Mouse (Mus musculus) liver (tissue): ENCODE measurements around the gene Pfdn2.
"Not testable (repeated sequence)": the region's sequence is repeated elsewhere in the genome, so short reads cannot be mapped to it uniquely, and the experiment has no call there.

Experiments
- DNase-seq: peaks from one replicate; pipeline ENCODE4 v3.0.0-alpha.2; 2020; ENCODE audit warnings: mixed read lengths

Gene Pfdn2

DNA sequence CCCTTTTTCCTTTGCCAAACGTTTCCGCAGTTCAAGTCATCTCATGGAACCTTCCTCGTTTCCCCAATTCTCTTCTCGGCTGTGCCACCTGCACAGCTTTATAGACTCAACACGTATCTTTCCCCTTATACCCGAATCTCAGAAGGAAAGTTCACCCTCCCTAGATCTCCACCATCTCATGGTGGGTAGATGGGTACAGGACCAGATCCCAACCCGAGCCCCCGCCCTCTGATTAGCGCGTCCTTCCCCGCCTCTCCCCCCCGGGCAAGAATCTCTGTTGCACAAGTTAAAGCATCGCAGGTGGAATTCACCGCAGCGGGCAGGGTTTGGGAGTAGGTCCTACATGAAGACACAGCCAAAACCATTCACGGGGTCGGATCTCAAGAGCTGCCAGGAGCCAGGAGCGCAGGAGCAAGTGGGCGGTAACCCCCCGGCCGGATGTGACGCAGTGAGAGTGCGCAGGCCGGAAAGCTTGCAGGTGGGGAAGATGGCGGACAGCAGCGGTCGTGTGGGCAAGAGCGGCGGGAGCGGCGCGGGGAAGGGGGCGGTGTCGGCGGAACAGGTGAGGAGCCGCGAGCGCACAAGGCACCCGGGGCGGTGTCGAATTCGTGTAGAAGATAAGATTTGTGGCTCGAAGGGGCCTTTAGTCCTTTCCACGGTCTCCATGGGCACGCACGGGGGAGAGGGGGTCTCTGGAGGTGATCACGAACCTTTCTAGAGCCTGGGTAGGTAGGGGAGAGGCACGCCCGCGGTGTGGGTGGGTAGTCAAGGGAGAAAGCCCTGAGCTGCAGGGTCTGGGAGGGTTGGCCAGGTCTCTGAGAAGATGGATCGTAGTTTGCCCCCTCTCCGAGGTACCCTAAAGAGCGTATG lies at the start of gene Pfdn2, which contains the start of gene Nit1:
Pfdn2 (plus strand) TSS at position 446 of the 870 bp plus-strand sequence.
Nit1 (minus strand) TSS at position 422 of the 870 bp plus-strand sequence.
- peak; percentile 91 for DNase-seq

DNA sequence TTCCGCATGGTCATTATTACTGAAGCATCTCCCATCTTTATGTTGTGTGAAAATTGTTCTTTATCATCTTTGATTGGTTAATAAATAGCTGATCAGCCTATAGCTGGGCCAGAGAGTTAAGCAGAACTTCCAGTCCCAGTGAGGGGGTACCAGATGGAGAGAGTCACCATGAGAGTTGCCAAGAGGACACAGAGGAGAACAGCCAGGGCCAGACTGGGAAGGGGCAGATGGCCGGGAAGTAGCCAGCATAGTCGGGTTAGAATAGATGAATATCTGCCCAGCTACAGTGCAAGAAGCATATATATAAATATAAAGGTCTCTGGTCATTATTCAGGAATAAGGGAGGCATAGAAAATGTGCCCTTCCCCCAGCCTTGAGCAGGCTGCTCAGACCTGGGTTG lies 47.2 kb upstream of the Pfdn2 start:
- no peak for DNase-seq

DNA sequence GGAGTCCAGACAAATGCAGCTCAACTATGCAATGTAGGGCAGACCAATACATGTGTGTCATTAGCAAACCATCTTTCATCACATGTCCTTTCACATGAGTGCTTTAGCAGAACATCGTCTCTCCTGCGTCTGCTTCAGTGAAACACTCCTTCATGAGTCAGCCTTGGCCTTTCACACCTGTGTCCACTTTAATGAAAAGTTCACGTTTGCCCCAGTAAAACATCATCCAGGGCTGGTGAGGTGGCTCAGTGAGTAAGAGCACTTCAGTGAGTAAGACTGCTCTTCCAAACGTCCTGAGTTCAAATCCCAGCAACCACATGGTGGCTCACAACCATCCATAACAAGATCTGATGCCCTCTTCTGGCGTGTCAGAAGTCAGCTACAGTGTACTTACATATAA lies 39.3 kb upstream of the Pfdn2 start:
- DNase-seq, result not testable (repeated sequence)

DNA sequence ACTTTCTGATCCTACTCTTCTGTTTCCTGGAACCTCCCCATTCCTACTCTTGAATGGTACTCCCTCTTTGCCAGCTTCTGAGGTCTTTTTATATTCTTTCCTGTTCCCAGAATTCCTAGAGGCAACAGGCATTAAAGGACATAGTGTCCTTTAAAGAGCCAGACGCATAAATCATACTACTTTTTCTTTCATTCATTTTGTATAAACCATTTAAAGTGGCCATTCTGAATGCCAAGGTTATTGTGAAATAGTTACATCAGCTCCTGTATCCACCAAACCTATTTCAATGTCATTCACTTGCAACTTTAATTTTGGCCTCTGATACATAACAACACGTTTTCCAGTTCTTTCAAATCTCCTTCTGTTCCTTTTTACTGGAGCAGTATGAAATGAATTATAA lies 36.1 kb upstream of the Pfdn2 start:
- no peak for DNase-seq

DNA sequence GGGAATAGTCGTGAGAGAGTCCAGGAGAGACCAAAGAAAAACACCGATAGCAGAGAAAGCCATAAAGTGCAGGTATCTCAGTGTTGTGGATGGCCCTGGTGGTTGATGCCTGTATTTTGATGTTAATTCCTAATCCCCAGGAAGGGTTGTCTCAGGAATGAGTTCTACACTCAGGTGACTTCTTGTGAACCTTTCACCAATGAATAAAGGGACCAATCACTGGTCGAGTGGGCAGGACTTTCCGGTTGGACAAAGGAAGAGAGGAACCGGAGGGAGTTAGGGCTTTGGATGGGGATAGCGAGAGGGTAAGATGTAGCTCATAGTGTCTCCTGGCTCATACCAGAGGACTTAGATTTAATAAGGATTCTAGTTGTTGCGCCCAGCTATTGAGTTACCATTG lies 25.7 kb upstream of the Pfdn2 start:
- no peak for DNase-seq

DNA sequence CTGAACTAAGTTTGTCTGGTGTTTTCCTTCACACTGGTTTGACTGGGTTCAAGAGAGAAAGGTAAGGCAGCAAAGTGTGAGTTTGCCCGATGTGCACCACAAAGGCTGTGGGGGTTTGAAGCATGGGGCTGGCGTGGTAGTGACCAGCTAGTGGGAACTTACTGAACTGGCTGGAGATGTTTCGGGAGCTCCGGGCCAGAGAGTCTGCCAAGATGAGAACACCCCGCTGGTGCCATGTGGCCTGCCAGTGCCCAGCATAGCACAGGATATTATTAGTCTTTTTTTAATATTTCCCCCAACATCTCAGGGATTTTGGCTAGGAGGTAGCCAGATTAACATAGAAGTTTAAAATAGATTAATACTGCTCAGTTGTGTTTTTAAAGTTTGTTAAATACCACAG lies 25.3 kb upstream of the Pfdn2 start:
- no peak for DNase-seq

DNA sequence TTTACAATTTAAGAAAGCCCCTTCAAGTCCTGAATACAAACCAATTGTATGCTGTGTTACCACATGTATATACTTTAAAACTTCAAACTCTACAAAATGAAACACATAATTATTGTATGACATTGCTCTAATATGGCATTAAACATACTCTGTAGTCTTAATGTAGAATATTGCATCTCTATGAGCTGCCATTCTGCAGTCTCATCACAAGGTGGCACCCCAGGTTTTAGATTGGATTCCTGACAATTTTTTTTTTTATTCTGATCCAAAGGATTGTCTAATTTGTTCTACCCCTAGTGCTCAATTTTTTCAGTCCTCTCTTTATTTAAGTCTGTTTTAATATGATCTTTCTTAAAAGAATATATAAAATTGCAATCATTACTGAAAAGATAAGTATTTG lies 24.1 kb upstream of the Pfdn2 start:
- DNase-seq, result no peak

DNA sequence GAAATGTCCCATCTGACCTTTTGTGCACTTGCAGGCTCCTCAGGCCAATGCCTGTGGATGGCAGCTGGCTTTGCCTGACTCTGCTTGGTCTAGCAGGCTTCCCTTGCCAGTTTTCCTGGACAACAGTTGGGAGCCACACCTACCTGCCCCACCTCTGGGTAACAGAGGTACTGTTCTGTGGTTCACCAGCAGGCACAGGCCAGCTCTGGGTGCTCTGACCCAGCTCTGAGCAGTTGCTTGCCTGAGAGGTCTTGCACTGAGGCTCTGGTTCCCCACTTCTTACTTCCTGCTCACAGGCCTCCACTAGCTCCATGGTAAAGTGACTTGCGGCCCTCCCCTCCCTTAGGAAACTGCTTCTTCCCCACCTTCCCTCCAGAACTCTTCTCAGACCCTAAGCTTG lies 23.5 kb upstream of the Pfdn2 start:
- no peak for DNase-seq

DNA sequence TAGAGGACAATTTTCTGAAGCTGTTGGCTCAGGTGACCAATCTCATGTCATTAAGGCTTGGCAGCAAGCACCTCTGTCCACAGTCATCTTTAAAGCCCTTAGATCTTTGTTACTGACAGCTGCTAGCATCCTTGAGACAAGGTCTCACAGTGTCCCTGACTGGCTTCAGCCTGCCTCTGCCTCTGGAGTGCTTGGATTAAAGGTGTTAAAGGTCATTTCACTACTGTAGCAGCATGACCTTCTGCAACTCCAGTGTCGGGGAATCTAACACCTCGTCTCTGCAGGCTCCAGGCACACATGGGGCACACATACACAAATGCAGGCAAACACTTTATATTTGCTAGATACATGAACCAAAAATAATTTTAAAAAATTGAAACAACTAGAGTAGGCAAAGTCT lies 19.9 kb upstream of the Pfdn2 start:
- DNase-seq, result no peak

DNA sequence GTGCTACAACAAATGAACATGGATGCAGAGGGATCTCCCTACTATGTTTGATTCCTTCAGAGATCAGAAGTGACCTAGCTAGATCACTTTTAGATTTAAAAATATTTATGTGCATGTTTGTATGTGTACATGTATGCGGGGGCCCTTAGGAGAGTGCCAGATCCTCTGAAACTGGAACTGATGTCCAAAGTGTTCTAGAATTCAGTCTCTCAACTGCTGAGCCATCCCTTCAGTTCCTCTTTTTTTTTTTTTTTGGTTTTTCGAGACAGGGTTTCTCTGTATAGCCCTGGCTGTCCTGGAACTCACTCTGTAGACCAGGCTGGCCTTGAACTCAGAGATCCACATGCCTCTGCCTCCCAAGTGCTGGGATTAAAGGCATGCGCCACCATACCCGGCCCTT lies 18.9 kb upstream of the Pfdn2 start:
- not testable (repeated sequence) for DNase-seq

DNA sequence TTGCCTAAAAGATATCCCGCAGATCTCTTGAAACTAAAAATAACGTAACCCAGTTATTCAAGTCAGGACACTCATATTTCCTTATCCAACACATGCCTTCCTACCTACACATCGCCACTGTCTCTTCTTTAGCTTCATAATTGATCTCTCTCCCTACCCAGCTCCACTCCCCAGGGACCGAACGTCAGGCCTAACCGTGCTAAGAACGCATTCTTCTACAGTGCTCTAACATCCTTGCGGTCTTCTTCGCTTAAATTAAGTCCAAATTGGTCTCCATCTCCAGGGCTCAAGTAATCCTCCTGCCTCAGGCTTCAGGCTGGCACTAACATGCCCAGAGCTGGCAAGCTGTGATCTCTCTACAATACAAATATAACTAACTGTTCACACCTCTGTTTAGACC lies 17.2 kb upstream of the Pfdn2 start:
- peak; percentile 25 for DNase-seq

DNA sequence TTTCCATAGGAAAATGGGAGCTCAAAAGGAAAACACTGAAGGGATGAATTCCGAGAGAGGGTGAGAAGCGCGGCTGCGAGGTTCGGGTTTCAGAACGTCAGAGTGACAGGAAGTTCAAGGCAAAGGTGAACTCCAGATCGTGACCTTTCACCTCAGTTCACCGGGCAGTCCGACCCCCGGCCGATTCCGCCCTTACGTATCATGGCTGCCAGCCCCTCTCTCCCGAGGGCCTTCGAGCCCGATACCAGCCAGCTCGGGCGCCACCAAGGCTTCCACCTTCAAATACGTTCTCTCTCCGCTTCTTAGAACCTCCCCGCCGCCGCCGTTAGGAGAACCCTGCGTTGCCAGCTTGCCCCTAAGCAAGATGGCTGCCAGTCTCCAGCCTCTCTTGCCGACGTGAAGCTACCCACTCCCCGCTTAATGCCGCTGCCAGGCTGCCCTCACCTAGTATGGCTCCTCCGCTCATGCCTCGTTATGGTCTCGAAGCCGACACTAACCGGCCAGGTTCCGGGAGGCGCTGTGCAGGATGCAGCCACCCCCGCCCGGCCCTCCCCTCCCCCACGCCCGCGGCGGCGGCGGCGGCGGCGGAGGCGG lies 16.5 kb upstream of the Pfdn2 start, which contains the start of gene Dedd:
Dedd (plus strand) TSS at position 307 of the 594 bp plus-strand sequence.
- DNase-seq, result peak; percentile 89

DNA sequence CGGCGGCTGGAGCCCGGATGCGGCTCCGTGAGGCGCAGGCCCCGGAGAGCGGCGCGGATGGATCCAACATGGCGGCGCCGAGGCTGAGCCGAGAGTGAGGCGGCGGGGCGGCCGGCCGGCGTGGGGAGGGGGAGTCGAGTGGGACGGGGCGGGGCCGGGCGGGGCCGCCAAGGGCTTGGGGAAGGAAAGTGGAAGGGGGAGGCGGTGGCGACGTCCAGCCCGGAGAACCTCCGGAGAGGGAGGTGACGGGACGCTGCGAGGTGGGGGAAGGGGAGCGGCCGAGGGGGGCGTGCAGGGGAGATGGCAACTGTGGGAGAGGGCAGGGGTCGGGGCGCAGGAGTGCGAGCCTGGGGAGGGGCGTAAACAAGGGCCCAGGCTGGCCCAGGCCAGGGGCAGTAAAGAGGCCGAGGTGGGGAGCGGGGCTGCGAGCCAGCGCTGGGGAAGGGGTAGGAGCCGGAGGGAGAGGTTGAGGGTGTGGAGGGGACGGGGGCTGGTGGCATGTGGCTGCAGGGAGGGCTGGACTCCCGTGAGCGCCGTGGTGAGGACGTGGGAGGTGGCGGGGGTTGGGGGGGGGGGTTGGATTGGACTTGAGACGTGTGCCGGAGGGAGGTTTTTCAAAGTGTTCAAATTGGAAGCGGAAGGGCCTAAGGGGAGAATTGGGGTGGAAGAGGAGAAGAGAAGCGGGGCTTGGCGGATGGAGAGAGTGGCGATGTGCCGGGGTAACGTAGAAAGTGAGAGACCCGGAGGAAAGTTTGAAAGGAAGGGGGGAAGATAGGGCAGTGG lies 15.8 kb upstream of the Pfdn2 start:
- peak; percentile 86 for DNase-seq

DNA sequence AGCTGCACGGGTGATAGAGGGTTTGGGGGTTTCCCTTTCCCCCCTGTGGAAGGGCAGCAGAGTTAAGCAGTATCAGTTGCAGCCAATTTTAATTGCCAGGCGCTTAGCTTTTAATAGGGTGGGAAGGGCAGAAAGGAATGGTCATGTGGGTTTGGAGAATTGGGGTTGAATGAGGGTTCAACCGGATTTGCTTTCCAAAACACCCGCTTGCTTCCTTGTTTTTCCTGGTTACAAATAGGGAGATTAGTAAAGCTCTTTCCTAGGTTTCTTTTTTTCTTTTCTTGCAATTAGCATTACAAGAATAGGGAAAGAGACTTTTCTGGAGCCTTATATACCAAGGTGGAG lies 15.3 kb upstream of the Pfdn2 start:
- DNase-seq, result no peak

DNA sequence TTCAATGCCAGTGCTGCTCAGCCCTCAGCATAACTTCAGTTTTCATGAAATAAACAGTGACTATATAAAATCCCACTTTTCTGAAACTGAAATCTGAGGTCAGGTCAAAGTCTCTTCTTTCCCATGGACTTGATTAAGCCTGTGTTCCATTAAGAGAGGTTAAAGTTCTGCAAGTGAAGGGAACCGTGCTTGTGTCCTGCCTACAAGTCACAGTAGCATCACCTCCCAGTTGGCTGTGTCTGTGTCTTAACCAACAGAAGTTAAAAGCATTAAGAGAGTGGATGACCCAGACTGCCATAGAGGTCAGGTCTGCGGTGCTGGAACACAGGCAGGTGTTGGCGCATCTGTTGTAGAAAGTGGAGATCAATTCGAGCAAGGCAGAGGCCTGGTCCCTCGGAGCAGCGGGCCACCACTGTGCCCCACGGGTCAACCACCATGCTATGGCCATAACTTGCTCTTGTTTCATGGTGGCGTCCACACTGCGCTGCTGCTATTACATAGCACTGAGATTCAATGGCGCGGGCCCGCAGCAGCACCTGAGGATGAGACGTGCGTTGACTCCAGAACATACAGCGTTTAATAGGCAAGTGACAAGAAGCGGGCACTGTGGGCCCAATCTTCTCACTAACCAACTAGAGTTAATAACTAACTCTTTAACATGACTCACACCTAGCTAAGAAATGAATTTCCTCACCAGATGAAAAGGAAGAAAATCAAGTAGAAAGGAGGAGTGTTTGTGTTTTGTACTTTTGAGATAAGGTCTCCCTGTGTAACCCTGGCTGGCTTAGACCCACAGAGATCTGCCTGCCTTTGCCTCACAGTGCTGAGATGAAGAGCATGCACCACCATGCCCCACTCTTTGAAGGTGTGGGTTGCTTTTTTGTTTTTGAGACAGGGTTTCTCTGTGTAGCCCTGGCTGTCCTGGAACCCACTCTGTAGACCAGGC lies 2.9 kb upstream of the Pfdn2 start:
- DNase-seq, result no peak

DNA sequence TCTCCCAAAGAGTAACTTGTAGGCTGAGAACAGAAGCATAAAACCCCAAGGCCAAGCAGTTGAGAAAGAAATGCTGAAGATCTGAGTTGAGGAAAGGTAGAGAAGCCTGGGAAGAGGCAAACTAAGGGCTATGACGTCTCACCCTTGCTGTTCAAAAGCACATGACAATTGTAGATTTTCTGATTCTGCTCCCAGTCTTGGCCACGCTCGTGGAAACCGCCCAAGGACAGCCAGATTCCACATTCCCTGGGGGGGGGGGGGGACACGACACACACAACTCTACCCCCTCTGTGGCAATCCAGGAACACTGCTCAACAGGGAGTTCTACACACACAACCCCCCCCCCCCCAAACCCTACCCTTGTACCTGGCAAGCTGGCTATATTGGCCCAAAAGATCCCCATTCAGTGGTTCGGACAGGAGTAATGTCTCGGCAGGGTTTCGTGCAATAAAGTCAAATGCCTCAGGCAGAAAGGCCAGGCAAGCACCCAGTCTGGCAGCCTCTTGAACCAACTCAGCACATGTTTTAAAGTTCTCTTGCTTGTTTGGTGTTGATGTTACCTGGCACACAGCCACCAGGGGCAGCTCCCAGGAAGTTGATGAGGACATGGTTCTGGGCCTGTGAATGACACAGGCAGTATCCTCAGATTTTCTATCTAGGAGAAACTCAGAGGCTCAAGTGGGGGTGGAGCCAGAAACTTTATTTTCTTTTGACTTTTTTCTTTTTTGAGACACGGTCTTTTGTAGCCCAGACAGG lies 1.4 kb upstream of the Pfdn2 start:
- no peak for DNase-seq

DNA sequence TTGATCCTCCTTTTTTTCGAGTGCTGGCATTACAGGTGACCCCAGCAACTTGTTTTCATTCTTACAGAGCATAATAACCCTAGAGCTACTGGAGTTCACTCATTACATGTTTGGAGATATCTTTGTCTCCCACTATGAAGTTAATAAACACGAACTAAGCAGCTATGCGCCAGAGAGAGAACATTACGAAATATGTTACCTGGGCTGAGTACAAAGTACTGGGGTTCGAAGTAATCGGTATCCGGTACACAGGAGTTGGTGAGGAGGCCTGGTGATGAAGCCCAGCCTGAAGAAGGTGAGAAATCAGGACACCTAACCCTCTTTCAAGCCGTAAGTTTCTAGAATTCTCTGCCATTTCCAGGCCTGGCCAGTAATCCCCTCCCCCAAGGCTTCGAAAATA lies 755 bp upstream of the Pfdn2 start:
- DNase-seq, result no peak

DNA sequence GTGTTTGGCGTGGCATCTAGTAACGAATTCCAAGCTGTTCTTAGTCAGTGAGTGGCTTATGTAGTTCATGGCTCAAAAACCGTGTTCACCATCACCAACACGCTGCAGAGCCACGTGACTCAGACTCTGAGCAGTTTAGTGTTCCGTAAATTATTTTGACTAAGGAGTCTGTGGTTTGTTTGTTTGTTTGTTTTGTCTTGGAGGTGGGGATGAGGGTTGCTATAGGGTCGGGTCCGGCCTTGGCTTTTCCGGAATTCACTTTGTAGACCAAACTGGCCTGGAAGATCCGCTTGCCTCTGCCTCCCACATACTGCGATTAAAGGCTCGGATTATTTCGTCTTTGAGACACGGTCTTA lies 603 bp downstream of the Pfdn2 start:
- DNase-seq, result no peak

DNA sequence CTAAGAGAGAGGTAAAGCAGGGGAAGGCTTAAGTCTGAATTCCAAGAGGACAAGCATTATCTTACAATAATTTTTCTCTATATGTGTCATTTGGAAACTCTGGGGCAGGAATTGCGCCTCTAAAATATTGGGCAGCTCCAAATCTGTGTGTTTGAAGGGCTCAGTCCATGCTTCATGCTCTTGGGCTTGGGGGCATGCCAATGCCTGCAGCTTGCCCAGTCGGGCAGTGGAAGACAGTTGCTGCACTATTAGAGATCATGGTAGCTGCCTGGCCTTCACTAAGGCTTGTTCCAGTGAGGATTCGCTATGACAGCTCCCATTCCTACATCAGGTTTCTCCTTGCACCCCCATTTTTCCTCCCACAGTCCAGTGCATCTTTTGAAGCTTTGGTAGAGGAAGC lies 3.2 kb downstream of the Pfdn2 start:
- no peak for DNase-seq

DNA sequence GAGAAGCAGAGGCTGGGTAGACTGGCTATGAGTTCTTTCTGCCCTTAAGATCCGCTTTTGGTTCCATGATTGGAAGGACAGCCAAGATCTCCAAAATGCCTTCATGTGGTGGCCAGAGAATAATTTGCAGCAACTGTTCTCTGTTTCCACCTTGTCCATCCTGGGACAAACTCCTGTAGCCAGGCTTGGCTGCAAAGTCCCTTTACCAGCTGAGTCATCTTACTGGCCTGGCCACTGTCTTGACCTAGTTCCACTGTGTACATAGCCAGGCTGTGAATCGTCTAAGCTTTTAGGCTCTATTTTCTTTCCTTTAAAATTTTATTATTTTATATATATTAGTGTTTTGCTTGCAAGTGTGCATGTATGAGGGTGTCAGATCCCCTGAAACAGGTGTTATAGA lies 3.7 kb downstream of the Pfdn2 start:
- DNase-seq, result no peak

DNA sequence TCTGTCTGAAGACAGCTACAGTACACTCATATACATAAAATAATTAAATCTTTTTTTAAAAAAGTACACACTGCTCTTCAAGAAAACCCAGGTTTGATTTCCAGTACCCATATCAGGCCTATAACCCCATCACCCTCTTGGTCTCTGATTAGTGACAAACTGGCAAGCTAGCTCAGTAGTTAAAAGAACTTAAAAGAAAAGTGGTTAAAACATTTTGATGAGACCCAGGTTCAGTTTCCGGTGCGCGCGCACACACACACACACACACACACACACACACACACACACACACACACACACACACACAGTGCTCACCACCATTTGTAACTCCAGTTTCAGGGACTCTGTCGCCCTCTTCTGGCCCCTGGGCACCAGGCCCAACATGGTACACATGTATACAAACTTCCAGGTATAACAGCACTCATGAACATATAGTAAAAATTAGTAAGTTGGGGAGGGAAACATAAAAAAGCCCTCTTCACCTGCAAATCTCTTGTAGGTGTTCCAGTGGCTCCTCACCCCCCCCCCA lies 10.4 kb downstream of the Pfdn2 start:
- DNase-seq, result peak; percentile 58

DNA sequence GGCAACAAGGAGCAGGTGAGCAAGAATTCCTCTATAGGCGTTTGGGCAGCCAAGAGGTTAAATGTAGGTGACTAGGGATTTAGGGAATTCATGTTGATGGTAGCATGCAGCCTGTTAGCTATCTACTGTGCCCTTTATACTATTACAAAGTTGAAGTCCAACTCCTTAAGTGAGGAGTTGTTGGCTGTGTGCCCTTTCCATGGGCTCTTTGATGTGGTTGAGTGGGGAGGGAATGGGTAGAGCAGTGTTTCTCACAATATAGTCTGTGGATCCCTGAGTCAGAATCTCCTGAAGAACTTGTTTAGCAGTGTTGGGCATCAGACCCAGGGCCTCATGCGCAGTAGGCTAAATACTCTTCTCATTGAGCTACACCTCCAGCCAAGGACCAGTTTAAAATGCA lies 11.3 kb downstream of the Pfdn2 start:
- DNase-seq, result no peak
